Mouse (Mus musculus): ENCODE measurements around the gene Slc46a3.
A peak's percentile ranks its signal among the peaks of the same experiment; 100 is the strongest.

Slc46a3 gene

DNA sequence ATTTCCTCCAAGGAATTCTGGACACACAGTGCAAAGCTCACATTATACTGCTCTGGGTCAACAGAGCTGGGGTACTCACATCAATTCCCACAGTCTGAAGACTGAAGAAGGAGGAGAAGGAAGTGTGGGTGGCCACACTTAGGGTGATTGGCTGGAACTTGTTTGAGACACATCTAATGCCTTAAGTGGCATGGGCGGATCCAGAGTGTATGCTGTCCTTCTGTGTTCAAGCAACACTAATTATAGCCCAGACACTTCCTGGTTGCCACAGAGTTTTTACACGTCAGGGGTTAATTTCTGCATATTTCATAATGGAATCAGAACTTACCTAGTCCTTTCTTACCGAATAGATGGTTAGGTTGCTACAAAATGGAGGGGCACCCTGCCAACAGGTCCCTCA, 49.3 kb downstream of the Slc46a3 start:
- ATAC-seq (ENCODE audit: low TSS enrichment) = no peak

DNA sequence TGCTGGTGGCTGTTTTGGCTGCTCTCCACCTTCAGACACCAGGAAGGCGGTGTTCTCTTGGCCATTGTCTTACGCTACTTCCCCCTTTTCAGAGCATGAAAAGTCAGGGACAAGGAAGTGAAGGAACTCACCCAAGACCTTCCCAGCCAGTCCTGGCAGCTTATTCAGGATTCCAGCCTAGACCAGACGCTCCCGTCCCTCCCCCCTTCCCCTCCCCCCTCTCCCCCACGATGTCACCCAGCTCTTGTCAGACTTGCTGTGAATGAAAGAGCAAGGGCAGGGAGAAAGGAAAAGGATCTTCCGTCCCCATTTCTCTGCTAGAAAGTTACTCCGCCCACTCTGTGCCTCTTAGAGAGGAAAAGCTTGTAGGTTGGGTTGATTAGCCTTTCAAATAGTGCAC, 51.3 kb downstream of the Slc46a3 start:
- ATAC-seq (ENCODE audit: low TSS enrichment) = no peak

DNA sequence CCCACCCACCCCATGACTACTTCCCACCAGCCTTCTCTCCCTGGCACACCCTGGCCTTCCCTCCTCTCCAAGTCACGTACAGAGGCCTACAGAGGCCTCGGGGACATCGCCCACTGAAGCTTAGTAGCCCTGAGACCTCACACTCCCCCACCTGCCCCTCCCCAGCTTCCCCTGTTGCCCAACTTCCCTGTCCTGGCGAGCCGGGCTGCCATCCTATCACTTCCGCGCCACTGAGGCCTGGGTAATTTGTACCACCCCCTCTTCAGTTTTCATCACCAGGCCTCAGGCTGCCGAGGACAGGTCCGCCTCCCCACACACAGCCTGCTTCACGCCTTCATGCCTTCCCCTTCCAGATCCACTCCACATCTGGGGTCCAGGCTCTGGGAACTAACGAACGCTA, 55.2 kb downstream of the Slc46a3 start:
- 0 out of 2 replicates have a peak, but pooled peaks have one; percentile 9 for ATAC-seq (ENCODE audit: low TSS enrichment)

DNA sequence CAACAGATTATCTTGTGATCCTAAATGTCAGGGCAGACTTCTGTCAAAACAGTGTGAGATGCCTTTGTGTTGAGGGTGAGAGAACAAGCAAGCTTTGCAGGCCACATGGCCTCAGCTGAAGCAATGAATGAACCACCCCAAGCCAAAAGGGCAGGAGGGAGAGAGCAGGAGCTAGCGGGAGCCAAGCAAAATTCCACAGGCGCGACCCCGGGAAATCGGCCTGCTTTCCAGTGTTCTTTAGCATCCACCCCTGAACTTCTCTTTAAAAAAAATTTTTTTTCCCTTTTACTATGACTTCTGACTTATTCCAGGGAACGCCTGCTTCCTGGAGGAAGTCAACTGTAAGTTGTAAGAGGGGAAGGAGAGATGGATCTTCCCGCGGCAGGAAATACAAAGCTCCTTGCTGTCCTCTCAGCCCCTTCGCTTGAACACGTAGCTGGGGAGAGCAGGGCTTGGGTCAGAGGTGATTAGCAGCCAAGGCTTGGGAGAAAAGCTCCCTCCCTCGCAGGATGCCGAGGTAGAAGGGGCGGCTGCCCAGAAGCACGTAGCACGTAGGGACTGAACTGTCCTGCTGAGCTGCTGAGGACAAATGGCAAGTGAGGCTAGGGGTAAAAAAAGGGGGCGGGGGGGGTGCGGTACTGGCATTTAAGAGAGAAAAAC, 59.6 kb downstream of the Slc46a3 start:
- ATAC-seq (ENCODE audit: low TSS enrichment) = no peak

DNA sequence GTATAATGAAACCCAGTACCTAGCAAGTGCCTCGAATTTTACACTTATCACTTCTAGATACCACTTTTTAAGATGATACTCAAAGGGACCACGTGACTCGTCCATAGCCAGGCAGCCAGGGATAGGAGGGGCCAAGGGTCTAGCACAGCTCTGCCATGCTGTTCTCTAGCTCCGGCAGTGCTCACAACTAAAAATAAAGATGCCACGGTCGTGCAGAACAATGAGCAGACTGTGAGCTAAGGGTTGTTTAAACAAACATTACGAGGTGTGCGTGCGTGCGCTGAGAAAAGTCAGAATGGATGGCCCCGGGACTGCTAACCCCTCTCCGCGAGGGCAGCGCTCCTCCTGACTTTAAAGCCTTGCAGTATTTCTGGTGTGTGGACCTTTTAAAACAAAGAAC, 61.8 kb downstream of the Slc46a3 start:
- ATAC-seq (ENCODE audit: low TSS enrichment) = no peak

DNA sequence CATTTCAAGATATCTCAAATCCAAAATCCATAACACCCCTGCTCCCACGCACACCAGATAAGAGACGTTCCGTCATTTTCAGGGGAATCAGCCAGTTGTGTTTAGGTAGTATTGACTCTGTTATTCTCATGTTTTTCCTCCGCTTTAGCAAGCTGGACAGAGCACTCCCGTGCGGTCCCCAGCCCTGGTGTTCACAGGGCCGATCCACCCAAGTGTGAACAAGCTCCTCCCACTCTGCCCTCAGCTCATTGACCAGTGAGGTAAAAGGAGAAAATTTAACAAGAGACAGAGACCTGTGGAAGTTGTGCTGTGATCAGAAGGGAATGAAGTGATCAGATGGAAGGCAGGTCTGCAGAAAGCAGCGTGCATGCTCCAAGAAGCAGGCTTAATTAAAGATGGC, 65.8 kb downstream of the Slc46a3 start:
- ATAC-seq (ENCODE audit: low TSS enrichment) = no peak
